Mouse (Mus musculus) midbrain, postnatal 0 days (tissue): ENCODE measurements at regions not wholly inside any gene's neighbourhood (a gene's known extent, or its start where the extent isn't known, plus 50 kb on each side); places are given as distances from the start of the nearest gene placed in this dataset.

Source experiments
- ATAC-seq: fragments of 200-750 bp; cut with Nextera tagmentation; 2 replicates; pipeline ENCODE4 v1.8.0; 2017; ENCODE audit warnings: moderate number of reproducible peaks, mild to moderate bottlenecking, moderate TSS enrichment, moderate library complexity; ENCODE audit not compliant: low FRiP score
- DNase-seq: peaks from one replicate; pipeline ENCODE4 v3.0.0-alpha.2; 2015; ENCODE audit warnings: low spot score
- H3K27ac ChIP-seq: fragments of 300-500 bp; sonication (generic); 2 replicates; pipeline ENCODE4 v1.5.1; 2014; ENCODE audit warnings: low read depth, mild to moderate bottlenecking, low read length, mixed read lengths
- H3K27me3 ChIP-seq: fragments of 300-500 bp; sonication (generic); 2 replicates; pipeline ENCODE4 v1.6.1; 2014; ENCODE audit warnings: low read length, control low read depth, mixed read lengths; ENCODE audit not compliant: insufficient read depth
- H3K36me3 ChIP-seq: fragments of 300-500 bp; sonication (generic); 2 replicates; pipeline ENCODE4 v1.6.1; 2014; ENCODE audit warnings: low read length, control low read depth, mixed read lengths; ENCODE audit not compliant: insufficient read depth
- H3K4me1 ChIP-seq: fragments of 300-500 bp; sonication (generic); 2 replicates; pipeline ENCODE4 v1.6.1; 2014; ENCODE audit warnings: mild to moderate bottlenecking, control low read depth, antibody characterized with exemption, low read length, mixed read lengths; ENCODE audit not compliant: insufficient read depth
- H3K4me2 ChIP-seq: fragments of 300-500 bp; sonication (generic); 2 replicates; pipeline ENCODE4 v1.6.1; 2014; ENCODE audit warnings: low read depth, mild to moderate bottlenecking, low read length, mixed read lengths; ENCODE audit not compliant: poor library complexity, severe bottlenecking
- H3K4me3 ChIP-seq: fragments of 300-500 bp; sonication (generic); 2 replicates; pipeline ENCODE4 v1.5.1; 2014; ENCODE audit warnings: low read depth, mild to moderate bottlenecking, low read length, moderate library complexity
- H3K9ac ChIP-seq: fragments of 300-500 bp; sonication (generic); replicated peaks from 2 replicates; pipeline ENCODE4 v1.6.1; 2014; ENCODE audit warnings: mild to moderate bottlenecking, low read length, moderate library complexity, mixed read lengths; ENCODE audit not compliant: poor library complexity, severe bottlenecking
- H3K9me3 ChIP-seq: fragments of 300-500 bp; sonication (generic); 2 replicates; pipeline ENCODE4 v1.6.1; 2016; ENCODE audit warnings: low read length, control low read depth
- CTCF ChIP-seq: IDR thresholded peaks from 2 replicates; pipeline ENCODE4 v1.5.1; 2016; ENCODE audit warnings: antibody characterized with exemption, mild to moderate bottlenecking
- WGBS: fragments of 180-500 bp; shearing (Covaris S2); extraction: QIAGEN DNeasy Blood & Tissue Kit; methylation state at CpG from one replicate; pipeline ENCODE4 v1.1.7; 2014; 5-methylcytosine and 5-hydroxymethylcytosine counted together

DNA sequence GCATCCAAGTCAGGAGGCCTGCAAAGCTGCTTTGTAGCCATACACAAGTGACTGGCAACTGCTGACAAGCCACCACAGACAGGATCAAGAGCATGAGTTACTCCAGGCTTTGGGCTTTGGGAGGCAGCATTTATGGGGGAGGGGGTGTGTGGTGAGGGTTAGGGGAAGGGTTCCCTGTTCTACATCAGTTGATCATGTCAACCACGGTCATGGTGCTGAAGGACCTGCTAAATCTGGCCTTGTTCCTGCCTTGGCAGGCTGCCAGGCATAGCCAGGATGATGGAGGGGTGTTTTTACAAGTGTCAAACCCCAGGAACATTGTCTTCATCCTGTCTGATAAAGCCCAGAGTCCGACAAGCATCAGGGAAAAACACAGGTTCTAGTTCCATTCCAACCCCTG, 247.9 kb upstream of the Tsc22d2 start:
- H3K4me3 ChIP-seq, result no peak overlapping the region
- DNase-seq (no peak), ATAC-seq (no peak)
- no peaks in the 10 kb centered on the region for H3K27me3 ChIP-seq
- H3K4me2 ChIP-seq, result no peak overlapping the region
- no peak overlapping the region for H3K9ac ChIP-seq
- H3K27ac ChIP-seq, result no peak overlapping the region
- no peak for TF ChIP-seq CTCF
- no peaks in the 10 kb centered on the region for H3K9me3 ChIP-seq
- 51% methylated on average over 2 of the region's 2 CpGs for WGBS
- H3K4me1 ChIP-seq, result peaks cover 3% of the 10 kb centered on the region; the same call in 1 of the 2 replicates
- no peaks in the 10 kb centered on the region for H3K36me3 ChIP-seq

DNA sequence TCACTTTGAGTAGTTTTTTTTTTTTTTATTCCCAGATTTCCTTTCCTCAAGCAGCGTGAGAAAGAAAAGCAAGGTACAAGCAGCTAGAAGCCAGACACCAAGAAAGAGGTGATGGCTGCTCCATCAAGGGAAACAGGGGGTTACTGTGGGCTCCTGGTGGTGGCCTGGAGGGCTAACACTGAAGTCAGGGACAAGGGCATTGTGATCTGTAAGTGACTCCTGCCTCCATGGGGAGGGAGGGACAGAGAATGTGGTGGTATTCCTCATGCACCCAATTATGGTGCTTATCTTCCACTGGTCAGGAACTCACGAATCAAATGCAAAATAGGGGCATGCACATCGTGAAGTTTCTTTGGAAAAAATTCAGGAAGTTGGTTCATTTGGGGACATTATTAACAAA, 247.4 kb upstream of the Tsc22d2 start:
- TF ChIP-seq CTCF, result no peak
- no peaks in the 10 kb centered on the region for H3K27me3 ChIP-seq
- no peaks in the 10 kb centered on the region for H3K36me3 ChIP-seq
- ATAC-seq, result no peak
- no peak for DNase-seq
- no peak overlapping the region for H3K4me2 ChIP-seq
- H3K4me3 ChIP-seq, result no peak overlapping the region
- 91% methylated on average over 3 of the region's 3 CpGs for WGBS
- peaks cover 3% of the 10 kb centered on the region; the same call in 1 of the 2 replicates for H3K4me1 ChIP-seq
- H3K9me3 ChIP-seq, result no peaks in the 10 kb centered on the region
- no peak overlapping the region for H3K27ac ChIP-seq
- H3K9ac ChIP-seq, result no peak overlapping the region

- H3K36me3 ChIP-seq, result no peaks in the 10 kb centered on the region
- WGBS, result 86% methylated on average over 1 of the region's 1 CpGs
- H3K27me3 ChIP-seq, result no peaks in the 10 kb centered on the region
- no peak overlapping the region for H3K9ac ChIP-seq
- no peak overlapping the region for H3K27ac ChIP-seq
- H3K9me3 ChIP-seq, result no peaks in the 10 kb centered on the region
- no peak for TF ChIP-seq CTCF
- DNase-seq, result no peak
- peaks cover 3% of the 10 kb centered on the region; the same call in 1 of the 2 replicates for H3K4me1 ChIP-seq
- H3K4me3 ChIP-seq, result no peak overlapping the region
- H3K4me2 ChIP-seq, result no peak overlapping the region
- no peak for ATAC-seq
These were observed 246.7 kb upstream of the Tsc22d2 start for GRCm38 (mm10) chr3:58167761-58168290.

GRCm38 (mm10) chr3:58168522-58169185, 245.9 kb upstream of the Tsc22d2 start:
- Histone ChIP-seq H3K4me1 (peaks cover 3% of the 10 kb centered on the region; the same call in 1 of the 2 replicates), H3K36me3 (no peaks in the 10 kb centered on the region), H3K4me3 (no peak overlapping the region), H3K9me3 (no peaks in the 10 kb centered on the region), H3K27me3 (no peaks in the 10 kb centered on the region), H3K9ac (no peak overlapping the region), H3K4me2 (no peak overlapping the region), H3K27ac (no peak overlapping the region)
- WGBS, result 34% methylated on average over 14 of the region's 14 CpGs
- ATAC-seq, result no peak
- DNase-seq, result peak; percentile 71
- TF ChIP-seq CTCF, result no peak

- H3K4me2 ChIP-seq, result no peak overlapping the region
These were observed 244.7 kb upstream of the Tsc22d2 start for GRCm38 (mm10) chr3:58169786-58170185.

DNA sequence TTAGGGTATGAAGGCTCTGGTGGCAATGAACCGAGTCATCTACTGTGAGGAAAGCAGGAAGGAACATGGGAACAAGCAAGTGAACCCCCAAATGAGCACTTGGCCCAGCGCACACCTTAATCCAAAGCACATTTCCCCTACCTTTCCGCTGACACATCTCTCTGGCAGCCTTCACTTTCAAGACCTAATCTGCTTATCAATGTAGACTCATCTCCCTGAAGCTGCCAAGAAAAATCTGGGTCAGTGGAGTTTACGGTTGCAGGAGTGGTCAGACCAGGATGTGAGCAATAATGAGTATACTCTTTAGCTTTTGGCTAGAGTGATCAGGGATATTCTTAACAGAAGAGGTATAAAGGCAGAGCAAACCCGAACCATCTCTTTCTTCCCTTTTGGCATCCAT, 242.4 kb upstream of the Tsc22d2 start:
- Histone ChIP-seq H3K4me1 (no peaks in the 10 kb centered on the region; the same call in 1 of the 2 replicates), H3K9me3 (no peaks in the 10 kb centered on the region), H3K27ac (no peak overlapping the region), H3K36me3 (no peaks in the 10 kb centered on the region), H3K9ac (no peak overlapping the region), H3K4me3 (no peak overlapping the region), H3K27me3 (no peaks in the 10 kb centered on the region), H3K4me2 (no peak overlapping the region)
- TF ChIP-seq CTCF, result no peak
- WGBS, result 88% methylated on average over 5 of the region's 5 CpGs
- DNase-seq, result no peak
- ATAC-seq, result no peak

More at GRCm38 (mm10) chr3:58169786-58170185, 244.7 kb upstream of the Tsc22d2 start:
- no peaks in the 10 kb centered on the region for H3K9me3 ChIP-seq
- DNase-seq (no peak), ATAC-seq (no peak)
- no peak overlapping the region for H3K4me3 ChIP-seq
- WGBS, result 76% methylated on average over 6 of the region's 6 CpGs
- no peak overlapping the region for H3K27ac ChIP-seq
- no peak for TF ChIP-seq CTCF
- no peaks in the 10 kb centered on the region; the same call in 1 of the 2 replicates for H3K4me1 ChIP-seq
- no peak overlapping the region for H3K9ac ChIP-seq
- H3K27me3 ChIP-seq, result no peaks in the 10 kb centered on the region
- H3K36me3 ChIP-seq, result no peaks in the 10 kb centered on the region
